Mouse (Mus musculus) kidney, adult 2 months (tissue): Measurements from ENCODE around the gene Spout1.

Experiments
- CTCF ChIP-seq: fragments of 200-500 bp; conservative IDR thresholded peaks from 2 replicates; pipeline ENCODE4 v1.5.1; 2011; ENCODE audit warnings: low read depth, mild to moderate bottlenecking, control low read depth, low read length, moderate library complexity, mixed read lengths; ENCODE audit not compliant: insufficient read depth, insufficient read length
- POLR2A ChIP-seq: fragments of 200-500 bp; IDR thresholded peaks from one replicate; pipeline ENCODE4 v1.6.1; 2011; ENCODE audit warnings: low read depth, low read length, control low read depth

DNA sequence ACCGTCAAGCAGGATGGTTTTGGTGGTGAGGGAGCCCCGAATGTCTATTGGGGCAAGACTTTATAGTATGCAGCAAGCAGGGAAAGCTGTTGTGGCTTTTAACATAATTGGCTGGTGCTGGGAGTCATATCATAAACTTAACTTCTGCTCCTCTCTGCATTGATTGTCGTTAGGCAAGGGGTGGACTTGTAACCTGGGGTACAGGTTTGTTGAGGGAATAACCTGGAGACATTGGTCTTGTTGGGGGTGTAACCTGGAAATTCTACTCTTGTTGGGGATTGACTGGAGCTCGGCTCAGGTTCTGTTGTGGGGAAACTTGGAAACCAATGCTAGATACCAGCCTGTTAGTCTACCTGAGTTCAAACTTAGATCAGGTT is 33.9 kb upstream of the Spout1 start:
- TF ChIP-seq CTCF = no peak
- no peak for TF ChIP-seq POLR2A
